Mouse (Mus musculus) Patski (cell line): ENCODE measurements around the gene Atf5. TPM values are rescaled to one million over a fixed set of nuclear protein-coding genes. Genes with fewer than 3 reads are reported as not detected.
A peak's percentile ranks its signal among the peaks of the same experiment; 100 is the strongest.

Experiments
- ATAC-seq: fragments of 100-300 bp; one replicate; pipeline ENCODE4 v1.8.0; 2021
- CTCF ChIA-PET: fragments of 350-600 bp; sonication (Branson Sonifier 250); formaldehyde crosslinking; loops from one replicate; lab custom pipeline; 2022; ENCODE audit warnings: inconsistent platforms; lab: Charles Lee
- POLR2A ChIA-PET: fragments of 350-600 bp; sonication (Branson Sonifier 250); formaldehyde crosslinking; loops from one replicate; lab custom pipeline; 2022; ENCODE audit warnings: antibody characterized with exemption, inconsistent platforms; lab: Charles Lee
- DNase-seq: peaks from one replicate; pipeline ENCODE4 v3.0.0-alpha.2; 2011; ENCODE audit warnings: low read depth, low spot score
- H3K27me3 ChIP-seq: fragments of 371-371 bp; one replicate; pipeline ENCODE4 v1.5.1; 2021
- CTCF ChIP-seq: fragments of 100-300 bp; IDR thresholded peaks from one replicate; pipeline ENCODE4 v1.5.1; 2021
- in situ Hi-C: fragments of 300-500 bp; cut with MboI; formaldehyde crosslinking; loops from 3 replicates; pipeline ENCODE4 v1.11.1; 2018; ENCODE audit warnings: low pct_unique_long_range_greater_than_20kb, mixed read lengths
- polyA plus RNA-seq: library from polyadenylated mRNA; unstranded; gene quantifications from one replicate; pipeline ENCODE4 v1.2.3, GENCODE M21; 2021

The Atf5 gene
- polyA plus RNA-seq, 1 experiment from 2014 or later = 76.6 TPM

DNA sequence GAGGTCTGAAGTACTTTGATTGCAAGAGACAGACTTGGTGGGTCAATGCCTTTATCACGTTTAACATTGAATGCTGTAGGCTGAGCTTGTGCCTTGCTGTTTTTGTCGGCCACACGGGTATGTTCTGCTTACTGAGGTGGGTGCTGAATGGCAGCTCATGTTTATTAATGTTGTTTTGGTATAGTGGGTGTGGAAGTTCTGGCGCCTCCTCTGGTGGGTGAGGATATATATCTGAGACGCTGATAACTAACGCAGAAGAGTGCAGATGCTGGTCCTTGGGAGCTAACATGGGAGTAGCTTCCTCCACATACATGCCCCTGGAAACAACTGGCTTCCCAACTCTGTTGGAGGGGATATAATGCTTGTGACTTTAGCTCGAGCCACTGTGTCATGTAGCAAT is 7.0 kb upstream of the Atf5 start:
- in situ Hi-C loops = no loop called here
- no peaks in the 10 kb centered on the region for H3K27me3 ChIP-seq
- no peak for TF ChIP-seq CTCF
- ATAC-seq (no peak), DNase-seq (no peak)
- CTCF ChIA-PET = interaction anchor here (1.5 to 2.0 kb wide), 3 partner anchors 11 to 22 kb away, joined by 3 to 8 read pairs (median 6); no protein-coding TSS in a partner anchor
- POLR2A ChIA-PET = no interaction called here

DNA sequence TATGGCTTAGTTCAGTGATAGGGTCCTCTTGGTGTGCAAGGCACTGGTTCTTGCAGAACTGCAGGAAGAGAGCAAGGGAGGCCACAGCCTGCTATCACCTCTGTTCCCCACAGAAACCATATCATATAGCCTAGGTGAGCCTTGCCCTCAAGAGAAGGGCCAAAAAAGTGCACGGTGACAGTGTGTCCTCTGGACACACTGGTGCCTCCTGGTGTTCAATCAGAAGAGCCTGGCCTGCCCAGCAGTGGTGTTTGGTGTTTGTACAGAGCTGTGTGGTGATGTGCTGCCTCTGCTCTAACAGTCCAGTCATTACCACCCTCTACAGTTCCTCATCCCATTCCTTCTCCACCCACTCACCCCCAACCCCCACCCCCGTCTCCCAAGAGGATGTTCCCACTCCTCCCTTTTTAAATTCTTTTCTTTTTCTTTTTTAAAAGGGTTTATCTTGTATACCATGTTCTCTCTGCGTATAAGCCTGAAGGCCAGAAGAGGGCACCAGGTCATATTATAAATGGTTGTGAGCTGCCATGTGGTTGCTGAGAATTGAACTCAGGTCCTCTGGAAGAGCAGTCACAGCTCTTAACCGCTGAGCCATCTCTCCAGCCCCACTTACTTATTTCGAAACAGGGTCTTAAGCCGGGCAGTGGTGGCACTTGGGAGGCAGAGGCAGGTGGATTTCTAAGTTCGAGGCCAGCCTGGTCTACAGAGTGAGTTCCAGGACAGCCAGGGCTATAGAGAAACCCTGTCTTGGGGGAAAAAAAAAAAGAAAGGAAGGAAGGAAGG is 5.4 kb upstream of the Atf5 start:
- in situ Hi-C loops = no loop called here
- ChIA-PET POLR2A (interaction anchor here (0.6 kb wide), 1 partner anchor 1075 kb away, joined by 3 read pairs; the partner anchor contains the start of genes Syngr4 and Tmem143), CTCF (interaction anchor here (1.5 to 1.8 kb wide), 2 partner anchors 13 to 14 kb away, joined by 3 to 4 read pairs; no protein-coding TSS in a partner anchor)

DNA sequence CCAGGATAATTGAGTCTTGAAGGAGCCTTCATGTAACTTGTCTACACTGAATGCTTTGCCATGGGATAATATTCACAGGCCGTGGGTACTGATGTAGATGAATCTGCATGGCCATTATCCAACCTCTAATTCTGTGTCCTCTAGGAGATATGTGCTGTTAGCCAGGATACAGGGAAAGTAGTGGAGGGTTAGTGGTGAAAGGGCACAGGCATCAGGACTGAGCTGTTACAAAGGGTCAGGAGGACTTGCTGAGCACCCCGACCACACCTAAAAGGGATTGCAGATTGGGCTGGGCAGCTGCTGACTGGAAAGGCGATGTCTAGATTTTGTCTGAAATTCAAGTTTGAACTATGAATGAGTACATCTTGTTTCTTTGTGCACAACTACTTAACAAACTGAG is 4.1 kb upstream of the Atf5 start:
- DNase-seq = no peak
- CTCF ChIA-PET = no interaction called here
- POLR2A ChIA-PET = no interaction called here
- H3K27me3 ChIP-seq = no peaks in the 10 kb centered on the region
- in situ Hi-C loops = no loop called here
- ATAC-seq = no peak
- no peak for TF ChIP-seq CTCF

More for the DNA sequence above, 5.4 kb upstream of the Atf5 start:
- no peak for ATAC-seq
- no peak for TF ChIP-seq CTCF
- no peaks in the 10 kb centered on the region for H3K27me3 ChIP-seq
- DNase-seq = no peak

DNA sequence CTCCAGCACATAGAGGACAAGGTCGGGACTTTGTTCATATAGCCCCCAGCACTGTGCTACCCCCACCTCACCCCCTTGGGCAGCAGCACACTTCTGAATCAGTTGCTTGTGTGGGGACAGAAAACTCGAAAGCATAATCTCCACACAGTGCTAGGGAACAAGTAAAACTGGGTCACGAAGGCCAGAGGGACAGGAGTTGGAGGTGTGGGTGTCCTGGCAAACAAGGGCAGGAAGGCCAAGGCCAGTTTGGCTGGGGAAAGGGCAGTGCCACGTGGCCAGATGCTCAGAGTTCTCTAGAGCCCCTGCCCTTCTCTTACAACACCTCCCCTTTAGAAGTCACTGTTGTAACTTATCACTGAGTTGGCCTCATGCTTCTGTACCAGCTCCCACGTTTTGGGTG is 3.4 kb upstream of the Atf5 start:
- in situ Hi-C loops = loop anchor here (5.0 kb wide), 1 partner anchor 73 kb away; the partner anchor contains the start of gene Vrk3
- TF ChIP-seq CTCF = no peak
- ATAC-seq (no peak), DNase-seq (no peak)
- H3K27me3 ChIP-seq = no peaks in the 10 kb centered on the region
- ChIA-PET POLR2A (interaction anchor here (1.1 to 1.6 kb wide), 2 partner anchors 15 to 29 kb away, joined by 3 to 6 read pairs; no protein-coding TSS in a partner anchor), CTCF (no interaction called here)

DNA sequence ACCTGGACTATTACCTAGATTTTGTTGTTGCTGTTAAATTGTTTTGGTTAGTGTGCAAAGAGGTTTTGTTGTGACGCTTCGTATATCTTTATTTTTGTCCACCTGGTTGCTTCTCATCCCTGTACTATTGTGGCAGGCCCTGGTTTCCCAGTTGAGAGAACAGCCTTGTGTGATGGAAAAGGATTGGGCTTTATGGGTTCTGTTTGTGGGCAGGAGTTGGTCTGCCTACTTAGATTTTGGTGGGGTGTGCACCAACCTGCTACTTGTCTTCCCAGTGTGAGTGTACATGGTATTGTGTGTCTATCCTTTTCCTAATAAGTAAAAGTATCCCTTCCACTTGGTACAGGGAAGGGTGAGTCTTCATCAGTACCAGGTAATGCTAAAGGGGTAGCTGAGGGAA is 2.9 kb upstream of the Atf5 start:
- POLR2A ChIA-PET = interaction anchor here (1.1 to 1.6 kb wide), 2 partner anchors 15 to 29 kb away, joined by 3 to 6 read pairs; no protein-coding TSS in a partner anchor
- DNase-seq (no peak), ATAC-seq (no peak)
- H3K27me3 ChIP-seq = no peaks in the 10 kb centered on the region
- TF ChIP-seq CTCF = no peak
- CTCF ChIA-PET = interaction anchor here (1.2 kb wide), 1 partner anchor 74 kb away, joined by 3 read pairs; no protein-coding TSS in a partner anchor
- in situ Hi-C loops = loop anchor here (5.0 kb wide), 1 partner anchor 72 kb away; the partner anchor contains the start of gene Vrk3

DNA sequence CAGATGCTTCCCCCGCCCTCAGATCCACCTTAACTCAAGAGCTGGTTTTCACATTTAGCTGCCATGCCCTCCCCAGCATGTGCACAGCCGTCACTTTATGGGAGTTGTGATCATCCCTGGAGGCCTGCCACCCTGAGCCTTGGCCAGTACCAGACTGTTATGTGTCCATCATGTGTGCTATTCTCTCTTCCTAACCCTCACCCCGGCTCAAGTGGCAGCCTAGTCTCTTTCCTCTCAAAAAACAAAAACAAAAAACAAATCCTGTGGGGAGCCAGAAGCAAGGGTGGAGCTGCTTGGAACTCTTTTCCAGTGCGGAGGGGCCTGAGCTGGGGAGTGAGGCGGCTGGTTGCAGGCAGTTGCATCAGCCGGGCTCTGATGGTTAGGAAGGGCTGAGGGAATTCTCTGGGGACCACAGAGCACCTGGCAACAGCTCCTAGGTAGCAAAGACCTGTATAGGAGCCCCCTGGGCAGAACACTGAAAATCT is 2.3 kb upstream of the Atf5 start:
- TF ChIP-seq CTCF = no peak
- ATAC-seq = no peak
- ChIA-PET CTCF (interaction anchor here (1.2 to 3.9 kb wide), 4 partner anchors 8 to 89 kb away, joined by 3 to 21 read pairs (median 4); no protein-coding TSS in a partner anchor), POLR2A (interaction anchor here (1.1 to 1.6 kb wide), 3 partner anchors 16 to 31 kb away, joined by 3 to 6 read pairs (median 3); no protein-coding TSS in a partner anchor)
- no peaks in the 10 kb centered on the region for H3K27me3 ChIP-seq
- in situ Hi-C loops = loop anchor here (5.0 kb wide), 1 partner anchor 71 kb away; the partner anchor contains the start of gene Vrk3
- no peak for DNase-seq

DNA sequence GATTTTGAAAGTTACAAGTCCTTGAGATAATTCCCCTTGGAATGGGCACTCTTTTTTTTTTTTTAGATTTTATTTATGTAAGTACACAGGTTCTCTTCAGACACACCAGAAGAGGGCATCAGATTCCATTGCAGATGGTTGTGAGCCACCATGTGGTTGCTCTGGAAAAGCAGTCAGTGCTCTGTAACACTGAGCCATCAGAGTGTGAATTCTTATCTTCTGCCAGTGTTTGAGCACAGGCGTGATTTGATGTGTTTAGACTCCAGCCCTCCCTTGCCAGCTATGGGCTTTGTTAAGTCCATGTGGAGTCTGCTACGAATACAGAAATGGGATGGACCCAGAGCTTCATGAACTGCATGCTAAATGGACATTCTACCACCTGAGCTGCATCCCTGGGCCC is 1.7 kb upstream of the Atf5 start:
- TF ChIP-seq CTCF = no peak
- DNase-seq (no peak), ATAC-seq (no peak)
- ChIA-PET CTCF (interaction anchor here (1.2 to 3.9 kb wide), 5 partner anchors 9 to 88 kb away, joined by 3 to 21 read pairs (median 4); no protein-coding TSS in a partner anchor), POLR2A (interaction anchor here (1.2 kb wide), 1 partner anchor 32 kb away, joined by 3 read pairs; no protein-coding TSS in a partner anchor)
- no peaks in the 10 kb centered on the region for H3K27me3 ChIP-seq
- in situ Hi-C loops = loop anchor here (5.0 kb wide), 1 partner anchor 71 kb away; the partner anchor contains the start of gene Vrk3

DNA sequence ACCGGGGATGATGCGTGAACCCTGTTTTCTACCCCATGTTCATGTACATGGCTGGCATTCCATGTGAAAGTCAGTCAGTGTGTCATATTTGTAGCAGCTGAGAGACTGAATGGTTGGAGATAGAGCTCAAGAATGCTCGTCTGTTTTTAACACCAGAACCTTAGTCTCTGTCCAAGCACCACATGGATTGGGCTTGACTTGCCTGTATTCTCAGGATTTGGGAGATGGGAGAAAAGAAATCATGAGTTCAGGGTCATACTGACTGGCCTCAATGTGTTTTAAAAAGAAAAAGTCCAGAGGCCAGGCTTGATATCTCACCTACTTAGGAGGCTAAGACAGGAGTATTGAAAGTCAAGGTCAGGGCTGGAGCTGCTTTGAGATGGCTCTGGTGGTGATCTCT is 983 bp upstream of the Atf5 start:
- in situ Hi-C loops = loop anchor here (5.0 kb wide), 1 partner anchor 70 kb away; the partner anchor contains the start of gene Vrk3
- ATAC-seq = no peak
- H3K27me3 ChIP-seq = no peaks in the 10 kb centered on the region
- CTCF ChIA-PET = interaction anchor here (1.2 to 3.9 kb wide), 5 partner anchors 9 to 87 kb away, joined by 3 to 21 read pairs (median 4); no protein-coding TSS in a partner anchor
- no peak for DNase-seq
- POLR2A ChIA-PET = interaction anchor here (1.3 kb wide), 1 partner anchor 12 kb away, joined by 5 read pairs; no protein-coding TSS in a partner anchor
- no peak for TF ChIP-seq CTCF

DNA sequence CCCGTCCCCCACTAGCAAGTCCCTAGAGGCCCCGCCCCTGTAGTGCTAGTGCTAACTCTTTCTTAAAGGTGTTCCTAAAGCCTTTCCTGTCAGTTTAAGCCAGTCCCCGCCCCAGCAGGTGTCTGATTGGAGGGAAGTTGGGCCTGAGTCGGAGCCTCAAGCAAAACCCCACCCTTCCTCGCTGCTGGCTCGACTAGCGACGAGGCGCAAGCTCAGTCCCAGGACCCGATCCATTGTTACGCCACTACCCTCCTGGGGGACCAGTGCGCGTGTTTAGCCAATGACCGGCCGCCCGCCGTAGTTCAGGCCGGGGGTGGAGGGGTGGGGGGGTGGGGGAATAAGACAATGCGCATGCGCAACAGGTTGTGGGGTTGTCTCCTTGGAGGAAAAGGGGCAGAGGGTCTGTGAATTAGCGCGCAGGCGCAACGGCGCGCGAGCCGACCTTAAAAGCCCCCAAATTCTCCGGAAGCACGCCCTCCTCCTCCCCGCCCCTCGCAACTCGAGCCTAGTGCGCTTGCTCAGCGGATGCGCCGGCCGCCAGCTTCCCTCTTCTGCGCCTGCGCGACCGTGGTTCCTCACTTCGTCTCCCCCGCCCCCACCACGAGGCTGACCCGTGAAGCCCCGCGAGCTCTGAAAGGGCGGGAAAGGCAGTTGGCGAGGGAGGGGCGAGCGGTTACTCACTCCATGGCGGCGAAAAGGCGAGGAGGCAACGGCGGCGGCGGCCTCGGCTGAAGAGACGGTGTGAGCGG is 563 bp downstream of the Atf5 start, which contains the start of the genes Nup62 and Il4i1:
Gene Nup62 (plus strand): TSS at position 368 of the 749 bp plus-strand sequence.
Gene Il4i1 (plus strand): TSS at position 667 of the 749 bp plus-strand sequence.
- DNase-seq (peak; percentile 98), ATAC-seq (peak; percentile 92)
- CTCF ChIA-PET = interaction anchor here (1.3 to 3.9 kb wide), 2 partner anchors 8 to 11 kb away, joined by 3 to 21 read pairs; no protein-coding TSS in a partner anchor
- TF ChIP-seq CTCF = no peak
- no peaks in the 10 kb centered on the region for H3K27me3 ChIP-seq
- POLR2A ChIA-PET = interaction anchor here (1.3 kb wide), 1 partner anchor 14 kb away, joined by 5 read pairs; no protein-coding TSS in a partner anchor
- in situ Hi-C loops = loop anchor here (5.0 kb wide), 1 partner anchor 69 kb away; the partner anchor contains the start of gene Vrk3
